10 mouse cellular contexts compared by ENCODE assay signal in the genomic region with DNA sequence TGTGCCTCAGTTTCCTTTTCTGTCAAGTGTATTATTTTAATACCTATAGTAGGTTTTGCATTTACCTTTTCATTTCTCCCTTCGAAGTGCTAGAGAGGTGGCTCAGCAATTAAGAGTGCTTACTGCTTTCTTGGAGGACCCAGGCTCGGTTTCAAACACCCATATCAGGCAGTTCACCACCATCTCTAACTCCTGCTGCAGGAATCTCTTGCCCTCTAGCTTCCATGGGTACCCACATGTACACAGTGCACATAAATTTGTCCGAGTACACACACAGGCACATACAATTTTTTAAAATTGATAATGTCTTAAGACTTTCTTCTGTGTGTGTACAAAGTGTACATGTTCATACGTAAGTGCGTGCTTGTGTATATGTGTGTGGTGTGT.
DNase-seq lines count a peak whose midpoint lies in the region; ATAC-seq and TF ChIP-seq lines count a peak whose summit lies in the region.
"Had no signal": no experiment of that assay in that cellular context is flagged by ENCODE, and none has a peak within 500 bp of the region (broad histone marks: within the 10 kb centered on the region; RNA-seq: fewer than 3 reads in every experiment).

No protein-coding gene starts in this region.

- no peak for DNase-seq in gastrocnemius, adult 2 months
- DNase-seq in gastrocnemius, postnatal 14 days, result no peak
- DNase-seq in limb, embryonic 10.5 days (ENCODE audit: low spot score), result no peak
- DNase-seq in adrenal gland, adult 2 months, result no peak
- DNase-seq: cerebellum, adult 11-12 months; right cerebral cortex, adult 18-20 months had no signal

- peak overlapping the region; percentile 77; the same call in 1 of the 2 replicates for H3K27ac ChIP-seq in gastrocnemius, adult 2 months
- H3K27ac ChIP-seq in limb, embryonic 12.5 days, result no peak overlapping the region
- H3K27ac ChIP-seq in limb, embryonic 10.5 days, result no peak overlapping the region
- no peak overlapping the region for H3K27ac ChIP-seq in forebrain, embryonic 13.5 days
- peak overlapping the region; percentile 16; the same call in 1 of the 2 replicates for H3K27ac ChIP-seq in liver, embryonic 16.5 days (ENCODE audit: low read length)

- no peaks in the 10 kb centered on the region for H3K36me3 ChIP-seq in limb, embryonic 12.5 days
- no peaks in the 10 kb centered on the region for H3K36me3 ChIP-seq in limb, embryonic 10.5 days
- H3K36me3 ChIP-seq in forebrain, embryonic 13.5 days (ENCODE audit: poor library complexity, severe bottlenecking), result no peaks in the 10 kb centered on the region
- H3K36me3 ChIP-seq in liver, embryonic 16.5 days (ENCODE audit: control insufficient read depth, insufficient read depth), result no peaks in the 10 kb centered on the region

- H3K4me3 ChIP-seq in gastrocnemius, adult 2 months, result peak overlapping the region; percentile 64; the same call in 1 of the 2 replicates
- H3K4me3 ChIP-seq in limb, embryonic 12.5 days (replicated peaks), result no peak overlapping the region
- no peak overlapping the region for H3K4me3 ChIP-seq in limb, embryonic 10.5 days
- H3K4me3 ChIP-seq in forebrain, embryonic 13.5 days, result no peak overlapping the region
- H3K4me3 ChIP-seq in liver, embryonic 16.5 days (ENCODE audit: low read depth, low read length), result no peak overlapping the region

- no peak overlapping the region for H3K9ac ChIP-seq in limb, embryonic 12.5 days (replicated peaks)
- H3K9ac ChIP-seq in forebrain, embryonic 13.5 days, result no peak overlapping the region
- no peak overlapping the region for H3K9ac ChIP-seq in liver, embryonic 16.5 days (ENCODE audit: low read depth, low read length)

- intact Hi-C loops in gastrocnemius, adult 2 months (cut with DNase I), result loop anchor here (5.0 kb wide), 1 partner anchor 250 kb away; no protein-coding TSS in a partner anchor
- intact Hi-C loops in gastrocnemius, postnatal 14 days (cut with DNase I; ENCODE audit: low total_unique reads), result no loop called here

- peak overlapping the region; percentile 59 for H3K4me2 ChIP-seq in limb, embryonic 12.5 days
- 0 out of 2 replicates have a peak overlapping the region, but pooled peaks have one; percentile 57 for H3K4me2 ChIP-seq in forebrain, embryonic 13.5 days
- peak overlapping the region; percentile 72 for H3K4me2 ChIP-seq in liver, embryonic 16.5 days (ENCODE audit: low read depth, low read length)

- peaks cover 29% of the 10 kb centered on the region for H3K4me1 ChIP-seq in limb, embryonic 12.5 days (replicated peaks)
- H3K4me1 ChIP-seq in limb, embryonic 10.5 days, result peaks cover 40% of the 10 kb centered on the region
- H3K4me1 ChIP-seq in forebrain, embryonic 13.5 days, result peaks cover 58% of the 10 kb centered on the region
- peaks cover 7% of the 10 kb centered on the region for H3K4me1 ChIP-seq in liver, embryonic 16.5 days (ENCODE audit: control insufficient read depth, low read depth, low read length)

- H3K9me3 ChIP-seq in limb, embryonic 12.5 days, result no peaks in the 10 kb centered on the region
- H3K9me3 ChIP-seq in limb, embryonic 10.5 days (replicated peaks), result no peaks in the 10 kb centered on the region
- H3K9me3 ChIP-seq in forebrain, embryonic 13.5 days (replicated peaks), result no peaks in the 10 kb centered on the region
- H3K9me3 ChIP-seq in liver, embryonic 16.5 days (replicated peaks; ENCODE audit: control insufficient read depth, low read length), result no peaks in the 10 kb centered on the region

- no peak for ATAC-seq in limb, embryonic 12.5 days (ENCODE audit: insufficient number of reproducible peaks, insufficient read depth, low FRiP score, low TSS enrichment, low read depth)
- no peak for ATAC-seq in forebrain, embryonic 13.5 days
- ATAC-seq in liver, embryonic 16.5 days (ENCODE audit: low read depth), result no peak
- no peak for ATAC-seq in erythroblast, adult 5-6 weeks (replicated peaks; ENCODE audit: low FRiP score, poor library complexity, severe bottlenecking)

- WGBS in limb, embryonic 12.5 days, result 84% methylated on average over 5 of the region's 5 CpGs
- 84% methylated on average over 5 of the region's 5 CpGs for WGBS in limb, embryonic 10.5 days
- WGBS in forebrain, embryonic 13.5 days, result 90% methylated on average over 5 of the region's 5 CpGs
- WGBS in liver, embryonic 16.5 days (ENCODE audit: insufficient replicate concordance), result 60% methylated on average over 5 of the region's 5 CpGs

- H3K27me3 ChIP-seq in limb, embryonic 12.5 days, result peaks cover 26% of the 10 kb centered on the region; the same call in 1 of the 2 replicates
- peaks cover 42% of the 10 kb centered on the region for H3K27me3 ChIP-seq in limb, embryonic 10.5 days (ENCODE audit: low read depth, poor library complexity, severe bottlenecking)
- H3K27me3 ChIP-seq in forebrain, embryonic 13.5 days, result peaks cover 4% of the 10 kb centered on the region; the same call in 1 of the 2 replicates
- H3K27me3 ChIP-seq in liver, embryonic 16.5 days (ENCODE audit: control insufficient read depth, insufficient read depth, low read depth, low read length), result no peaks in the 10 kb centered on the region

- TF ChIP-seq CTCF in gastrocnemius, adult 2 months (IDR thresholded peaks at IDR 0.05), result no peak

Comparison
In these comparisons a context has a peak if more than half of its experiments do, and no peak if none do; other contexts are left out.
1. H3K27ac ChIP-seq: peak in gastrocnemius, adult 2 months (single experiment) and liver, embryonic 16.5 days (single experiment); none in limb, embryonic 12.5 days (single experiment), limb, embryonic 10.5 days (single experiment) and forebrain, embryonic 13.5 days (single experiment).
2. Peak in every context shown above with its lines, with median percentiles within 50 percentile points of each other: H3K4me2 ChIP-seq.